In the genomic region with DNA sequence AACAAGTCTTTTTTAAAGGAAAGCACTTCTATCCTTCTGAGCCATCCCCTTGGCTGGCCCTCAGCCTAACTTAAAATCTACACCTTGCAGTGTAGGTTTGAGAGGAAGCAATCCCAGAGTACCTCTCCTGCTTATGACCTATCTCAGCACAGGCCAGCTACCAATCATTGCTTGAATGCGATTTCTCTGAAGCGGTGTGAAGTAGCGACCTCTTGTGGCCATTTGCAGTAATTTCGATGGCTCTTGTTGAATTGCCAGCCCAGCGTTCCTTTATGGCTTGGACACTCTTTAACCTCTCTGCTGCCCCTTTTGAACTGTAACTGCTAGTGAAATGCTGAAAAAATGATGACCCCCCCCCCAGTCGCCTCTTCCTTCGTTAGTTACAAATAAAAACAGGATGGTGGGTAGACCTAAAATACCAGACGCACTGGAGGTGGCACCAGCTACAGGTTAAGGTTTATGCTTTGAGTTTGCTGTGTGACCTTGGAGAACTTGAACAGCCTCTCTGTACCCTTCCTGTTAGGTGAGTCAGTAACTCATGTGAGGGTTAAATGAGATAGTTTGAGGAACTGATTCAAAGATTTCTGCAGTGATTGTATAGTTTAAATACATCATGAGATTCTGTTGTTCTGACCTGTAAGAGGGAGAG, we compare ENCODE assay signal across 8 mouse cellular contexts.
DNase-seq lines count a peak whose midpoint lies in the region; ATAC-seq lines count a peak whose summit lies in the region.

No protein-coding gene starts in this region.

- H3K9me3 ChIP-seq in kidney, embryonic 15.5 days (replicated peaks) = no peaks in the 10 kb centered on the region
- H3K9me3 ChIP-seq in intestine, embryonic 14.5 days (ENCODE audit: control insufficient read depth, low read length) = no peaks in the 10 kb centered on the region
- H3K9me3 ChIP-seq in midbrain, embryonic 13.5 days = no peaks in the 10 kb centered on the region

- no peaks in the 10 kb centered on the region for H3K27me3 ChIP-seq in kidney, embryonic 15.5 days
- H3K27me3 ChIP-seq in intestine, embryonic 14.5 days (replicated peaks; ENCODE audit: control insufficient read depth, insufficient read depth, low read length) = no peaks in the 10 kb centered on the region
- H3K27me3 ChIP-seq in midbrain, embryonic 13.5 days = no peaks in the 10 kb centered on the region

- H3K36me3 ChIP-seq in kidney, embryonic 15.5 days = no peaks in the 10 kb centered on the region
- no peaks in the 10 kb centered on the region for H3K36me3 ChIP-seq in intestine, embryonic 14.5 days (ENCODE audit: control insufficient read depth, insufficient read depth, low read length)
- H3K36me3 ChIP-seq in midbrain, embryonic 13.5 days = no peaks in the 10 kb centered on the region

- H3K4me1 ChIP-seq in kidney, embryonic 15.5 days = peaks cover 26% of the 10 kb centered on the region
- H3K4me1 ChIP-seq in intestine, embryonic 14.5 days (replicated peaks; ENCODE audit: control insufficient read depth, insufficient read depth, low read length) = no peaks in the 10 kb centered on the region
- no peaks in the 10 kb centered on the region for H3K4me1 ChIP-seq in midbrain, embryonic 13.5 days (replicated peaks)

- no peak overlapping the region for H3K4me3 ChIP-seq in kidney, embryonic 15.5 days (replicated peaks)
- no peak overlapping the region for H3K4me3 ChIP-seq in intestine, embryonic 14.5 days (ENCODE audit: low read depth, low read length)
- no peak overlapping the region for H3K4me3 ChIP-seq in midbrain, embryonic 13.5 days (replicated peaks)

- no peak overlapping the region for H3K9ac ChIP-seq in kidney, embryonic 15.5 days
- no peak overlapping the region for H3K9ac ChIP-seq in intestine, embryonic 14.5 days (ENCODE audit: low read length)
- no peak overlapping the region for H3K9ac ChIP-seq in midbrain, embryonic 13.5 days (replicated peaks)

- intact Hi-C loops in left cerebral cortex, postnatal 14 days (cut with DNase I) = loop anchor here (2.0 to 10.0 kb wide), 4 partner anchors 123 to 403 kb away; a partner anchor contains a TSS

- H3K4me2 ChIP-seq in kidney, embryonic 15.5 days = no peak overlapping the region
- H3K4me2 ChIP-seq in intestine, embryonic 14.5 days (ENCODE audit: low read length) = no peak overlapping the region
- H3K4me2 ChIP-seq in midbrain, embryonic 13.5 days (replicated peaks) = no peak overlapping the region

- H3K27ac ChIP-seq in kidney, embryonic 15.5 days = no peak overlapping the region
- no peak overlapping the region for H3K27ac ChIP-seq in intestine, embryonic 14.5 days (ENCODE audit: low read depth)
- H3K27ac ChIP-seq in midbrain, embryonic 13.5 days = no peak overlapping the region

- WGBS in kidney, embryonic 15.5 days = 12% methylated on average over 8 of the region's 8 CpGs
- WGBS in intestine, embryonic 14.5 days = 12% methylated on average over 8 of the region's 8 CpGs
- WGBS in midbrain, embryonic 13.5 days = 11% methylated on average over 8 of the region's 8 CpGs

- ATAC-seq in kidney, embryonic 15.5 days (replicated peaks; ENCODE audit: low FRiP score) = no peak; the same call in 1 of the 2 replicates
- peak; percentile 51; the same call in 1 of the 2 replicates for ATAC-seq in intestine, embryonic 14.5 days (replicated peaks; ENCODE audit: low FRiP score, low TSS enrichment, low read depth)
- ATAC-seq in midbrain, embryonic 13.5 days = peak; percentile 78

- peak; percentile 58 for DNase-seq in kidney, adult 11 months
- DNase-seq in cerebellum, postnatal 36 days = peak; percentile 69 to 80
- DNase-seq in gastrocnemius, adult 18-20 months (ENCODE audit: low spot score) = peak; percentile 75
- DNase-seq in intestine, embryonic 14.5 days (ENCODE audit: low spot score) = peak; percentile 85
- DNase-seq in left cerebral cortex, postnatal 14 days (ENCODE audit: low spot score in 2 of 2) = peak; percentile 84 to 85
- peak; percentile 10 to 39 for DNase-seq in spleen, adult 18-20 months

Comparison
In these comparisons a context has a peak if more than half of its experiments do, and no peak if none do; other contexts are left out.
1. DNase-seq: peak in every context shown above with its lines; median percentile 85 in intestine, embryonic 14.5 days; 84 in left cerebral cortex, postnatal 14 days; 75 in gastrocnemius, adult 18-20 months; 74 in cerebellum, postnatal 36 days; 58 in kidney, adult 11 months; 24 in spleen, adult 18-20 months.